Comparison of ENCODE assay signal across 8 mouse cellular contexts in the genomic region with DNA sequence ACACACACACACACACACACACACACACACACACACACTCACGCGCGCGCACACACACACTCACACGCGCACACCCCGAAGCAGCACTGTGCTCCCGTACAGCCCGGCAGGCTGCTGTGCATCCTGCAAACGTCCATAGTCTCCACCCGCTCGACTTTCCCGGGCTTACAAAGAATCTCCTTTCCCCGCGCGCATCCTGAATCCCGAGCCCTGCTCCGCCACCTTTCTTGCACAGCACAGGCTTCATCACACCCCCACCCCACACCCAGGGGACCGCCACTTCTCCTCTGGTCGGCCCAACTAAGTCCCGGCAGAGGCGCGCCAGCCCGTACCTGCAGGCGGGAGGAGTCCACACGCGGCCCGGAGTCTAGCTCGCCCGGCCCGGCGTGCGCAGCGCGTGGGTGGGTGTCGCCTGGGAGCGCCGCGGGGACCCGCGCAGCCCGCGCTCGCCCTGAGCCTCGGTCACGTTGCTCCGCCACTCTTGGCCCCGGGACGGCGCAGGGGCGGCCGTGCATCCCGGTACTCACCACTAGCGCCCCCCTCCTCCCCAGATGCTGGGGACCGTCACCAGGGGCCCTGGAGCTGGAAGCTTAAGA.
DNase-seq lines count a peak whose midpoint lies in the region; ATAC-seq and TF ChIP-seq lines count a peak whose summit lies in the region.

No protein-coding gene starts in this region.

- DNase-seq in cerebellum, adult 2 months: peak; percentile 38 to 47
- no peak for DNase-seq in forebrain, postnatal 0 days
- DNase-seq in heart, postnatal 4 days: peak; percentile 42
- DNase-seq in left cerebral cortex, adult 18-20 months (ENCODE audit: low spot score in 2 of 2): peak; percentile 58 to 59

- TF ChIP-seq POLR2A in cerebellum, adult 2 months (IDR thresholded peaks at IDR 0.05; ENCODE audit: borderline replicate concordance, insufficient read depth, low read length): no peak

- no peaks in the 10 kb centered on the region for H3K4me1 ChIP-seq in erythroblast, embryonic 14.5 days (ENCODE audit: control insufficient read depth)
- H3K4me1 ChIP-seq in cerebellum, adult 2 months (ENCODE audit: control insufficient read depth, insufficient read depth, low read length): no peaks in the 10 kb centered on the region
- H3K4me1 ChIP-seq in forebrain, postnatal 0 days (ENCODE audit: insufficient read depth): 0 out of 2 replicates have a peak, but pooled peaks cover 6% of the 10 kb centered on the region
- H3K4me1 ChIP-seq in midbrain, embryonic 12.5 days: peaks cover 3% of the 10 kb centered on the region
- no peaks in the 10 kb centered on the region for H3K4me1 ChIP-seq in stomach, embryonic 16.5 days (ENCODE audit: control insufficient read depth, insufficient read depth, low read length)

- no peaks in the 10 kb centered on the region for H3K9me3 ChIP-seq in erythroblast, embryonic 14.5 days (ENCODE audit: control insufficient read depth, low read length)
- H3K9me3 ChIP-seq in forebrain, postnatal 0 days (ENCODE audit: low read length): no peaks in the 10 kb centered on the region
- no peaks in the 10 kb centered on the region for H3K9me3 ChIP-seq in midbrain, embryonic 12.5 days
- H3K9me3 ChIP-seq in stomach, embryonic 16.5 days (replicated peaks; ENCODE audit: control insufficient read depth, low read length): no peaks in the 10 kb centered on the region

- under 1% methylated on average over 55 of the region's 55 CpGs for WGBS in cerebellum, adult 2 months
- 2% methylated on average over 55 of the region's 55 CpGs for WGBS in forebrain, postnatal 0 days
- 0% methylated on average over 48 of the region's 55 CpGs for WGBS in midbrain, embryonic 12.5 days
- WGBS in stomach, embryonic 16.5 days: under 1% methylated on average over 55 of the region's 55 CpGs

- H3K27me3 ChIP-seq in erythroblast, embryonic 14.5 days (ENCODE audit: control insufficient read depth): peaks cover 30% of the 10 kb centered on the region
- no peaks in the 10 kb centered on the region; the same call in 1 of the 2 replicates for H3K27me3 ChIP-seq in cerebellum, adult 2 months (ENCODE audit: control insufficient read depth, insufficient read depth, low read length)
- H3K27me3 ChIP-seq in forebrain, postnatal 0 days (ENCODE audit: insufficient read depth, low read length): no peaks in the 10 kb centered on the region
- H3K27me3 ChIP-seq in midbrain, embryonic 12.5 days: no peaks in the 10 kb centered on the region
- H3K27me3 ChIP-seq in stomach, embryonic 16.5 days (ENCODE audit: control insufficient read depth, insufficient read depth, low read length): no peaks in the 10 kb centered on the region

- no peak overlapping the region for H3K27ac ChIP-seq in cerebellum, adult 2 months (ENCODE audit: insufficient read depth, low read length)
- peak overlapping the region; percentile 88 for H3K27ac ChIP-seq in forebrain, postnatal 0 days (ENCODE audit: low read depth, low read length)
- peak overlapping the region; percentile 95 for H3K27ac ChIP-seq in midbrain, embryonic 12.5 days (replicated peaks)
- H3K27ac ChIP-seq in stomach, embryonic 16.5 days (ENCODE audit: low read length): peak overlapping the region; percentile 74

- peak overlapping the region; percentile 93 for H3K4me2 ChIP-seq in forebrain, postnatal 0 days (ENCODE audit: low read depth)
- H3K4me2 ChIP-seq in midbrain, embryonic 12.5 days (replicated peaks): peak overlapping the region; percentile 82
- H3K4me2 ChIP-seq in stomach, embryonic 16.5 days (ENCODE audit: low read depth, low read length): peak overlapping the region; percentile 85

- TF ChIP-seq CTCF in cerebellum, adult 2 months (IDR thresholded peaks at IDR 0.05; ENCODE audit: borderline replicate concordance, insufficient read depth, low read depth, low read length): no peak
- TF ChIP-seq CTCF in forebrain, postnatal 0 days (IDR thresholded peaks at IDR 0.05; ENCODE audit: low read depth): peak; percentile 48

- peak overlapping the region; percentile 50 for H3K4me3 ChIP-seq in erythroblast, embryonic 14.5 days (replicated peaks)
- peak overlapping the region; percentile 56 for H3K4me3 ChIP-seq in cerebellum, adult 2 months (replicated peaks; ENCODE audit: insufficient read depth, low read depth, low read length)
- peak overlapping the region; percentile 83 for H3K4me3 ChIP-seq in forebrain, postnatal 0 days (ENCODE audit: low read depth, low read length)
- H3K4me3 ChIP-seq in midbrain, embryonic 12.5 days: peak overlapping the region; percentile 82
- H3K4me3 ChIP-seq in stomach, embryonic 16.5 days (replicated peaks; ENCODE audit: low read length): peak overlapping the region; percentile 79

- ATAC-seq in erythroblast, adult 5-6 weeks (replicated peaks; ENCODE audit: low FRiP score, poor library complexity, severe bottlenecking): no peak
- ATAC-seq in forebrain, postnatal 0 days: peak; percentile 78
- ATAC-seq in midbrain, embryonic 12.5 days (ENCODE audit: low FRiP score, low read depth): peak; percentile 85
- ATAC-seq in stomach, embryonic 16.5 days (ENCODE audit: insufficient read depth, low FRiP score): peak; percentile 77

- no peaks in the 10 kb centered on the region for H3K36me3 ChIP-seq in erythroblast, embryonic 14.5 days (ENCODE audit: control insufficient read depth)
- H3K36me3 ChIP-seq in forebrain, postnatal 0 days (ENCODE audit: insufficient read depth): no peaks in the 10 kb centered on the region
- H3K36me3 ChIP-seq in midbrain, embryonic 12.5 days: no peaks in the 10 kb centered on the region
- no peaks in the 10 kb centered on the region for H3K36me3 ChIP-seq in stomach, embryonic 16.5 days (ENCODE audit: control insufficient read depth, insufficient read depth, low read length)

- H3K9ac ChIP-seq in forebrain, postnatal 0 days: peak overlapping the region; percentile 70
- H3K9ac ChIP-seq in midbrain, embryonic 12.5 days (replicated peaks): peak overlapping the region; percentile 80
- peak overlapping the region; percentile 85 for H3K9ac ChIP-seq in stomach, embryonic 16.5 days (ENCODE audit: low read length)
